Comparison of ENCODE assay signal across 8 mouse cellular contexts in the genomic region with DNA sequence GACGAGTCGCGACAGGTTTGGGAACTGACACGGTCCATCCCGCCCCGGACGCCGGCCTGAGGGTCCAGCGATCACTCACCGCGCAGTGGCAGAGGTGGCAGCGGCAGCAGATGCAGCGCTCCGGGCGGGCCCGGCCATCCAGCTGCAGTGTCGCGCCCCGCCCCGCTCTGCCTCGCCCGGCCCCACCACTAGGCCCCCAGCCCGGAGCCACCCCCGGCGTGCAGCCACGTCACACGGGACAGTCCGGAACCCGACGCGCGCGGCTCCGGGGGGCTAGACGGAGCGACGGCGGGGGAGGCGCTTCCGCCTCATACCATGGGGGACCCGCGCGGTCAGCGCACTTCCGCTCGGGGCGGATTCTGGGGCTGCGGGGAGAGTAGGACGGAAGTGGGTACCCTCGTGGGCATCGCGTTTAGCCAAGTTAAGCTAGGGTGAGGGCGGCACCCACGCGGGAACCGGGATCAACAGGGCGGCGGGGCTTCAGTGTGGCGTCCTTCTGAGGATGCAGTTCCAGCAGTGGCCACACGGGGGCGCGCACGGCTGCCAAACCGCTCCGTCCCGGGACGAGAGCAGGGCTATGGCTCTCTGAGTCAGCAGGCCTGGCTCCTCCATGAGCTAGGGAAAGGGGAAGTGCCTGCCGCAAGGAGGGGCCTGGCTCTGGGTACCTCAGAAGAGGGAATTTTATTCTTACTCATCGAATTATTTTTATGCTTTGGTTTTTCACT. TPM values are rescaled to one million over a fixed set of nuclear protein-coding genes. Genes with fewer than 3 reads are reported as not detected.
A peak's percentile ranks its signal among the peaks of the same experiment; 100 is the strongest.
DNase-seq lines count a peak whose midpoint lies in the region; ATAC-seq and TF ChIP-seq lines count a peak whose summit lies in the region.

A gene (minus strand): TSS at position 342 of the 725 bp plus-strand sequence.

- under 1% methylated on average over 68 of the region's 69 CpGs for WGBS in forebrain, embryonic 15.5 days
- WGBS in lung, adult 2 months = under 1% methylated on average over 69 of the region's 69 CpGs

- no peaks in the 10 kb centered on the region for H3K9me3 ChIP-seq in forebrain, embryonic 15.5 days

- peak; percentile 51 for TF ChIP-seq POLR2A in lung, adult 2 months (IDR thresholded peaks at IDR 0.05; ENCODE audit: borderline replicate concordance, extremely low read depth, low read depth, low read length)

- no peaks in the 10 kb centered on the region for H3K27me3 ChIP-seq in forebrain, embryonic 15.5 days

- H3K4me2 ChIP-seq in forebrain, embryonic 15.5 days (replicated peaks) = peak within 1 kb of the TSS; percentile 58

- TF ChIP-seq CTCF in lung, adult 2 months (IDR thresholded peaks at IDR 0.05; ENCODE audit: insufficient read depth, low read length) = peak; percentile 59

- 0 out of 2 replicates have a peak, but pooled peaks cover 4% of the 10 kb centered on the region for H3K36me3 ChIP-seq in forebrain, embryonic 15.5 days

- H3K27ac ChIP-seq in forebrain, embryonic 15.5 days (replicated peaks) = peak within 1 kb of the TSS; percentile 79

- peak within 1 kb of the TSS; percentile 70 for H3K9ac ChIP-seq in forebrain, embryonic 15.5 days (replicated peaks)

- peak; percentile 98 for ATAC-seq in forebrain, embryonic 15.5 days (replicated peaks)
- ATAC-seq in neutrophil, adult 5-6 weeks (ENCODE audit: extremely low read depth, insufficient number of reproducible peaks, low FRiP score, poor library complexity, severe bottlenecking) = peak; percentile 82

- H3K4me3 ChIP-seq in forebrain, embryonic 15.5 days = peak within 1 kb of the TSS; percentile 74
- H3K4me3 ChIP-seq in lung, adult 2 months (replicated peaks; ENCODE audit: extremely low read depth, low read depth, low read length) = peak within 1 kb of the TSS; percentile 65

- peak; percentile 94 for DNase-seq in ES-CJ7 (ENCODE audit: low read depth, low spot score)
- DNase-seq in cerebellum, adult 11 months = peak; percentile 96
- peak; percentile 95 for DNase-seq in heart, postnatal 25 days (ENCODE audit: low spot score)
- peak; percentile 95 to 97 for DNase-seq in layer of hippocampus, adult 18-20 months (ENCODE audit: low spot score in 2 of 2)
- DNase-seq in lung, adult 2 months = peak; percentile 97
- peak; percentile 93 to 94 for DNase-seq in thymus, adult 18-20 months

- intact Hi-C loops in heart, postnatal 25 days (cut with DNase I) = loop anchor here (1.0 to 5.0 kb wide), 2 partner anchors 31 to 127 kb away; no protein-coding TSS in a partner anchor

- H3K4me1 ChIP-seq in forebrain, embryonic 15.5 days = peaks cover 26% of the 10 kb centered on the region
- H3K4me1 ChIP-seq in lung, adult 2 months (ENCODE audit: control insufficient read depth, insufficient read depth, low read length) = peaks cover 10% of the 10 kb centered on the region

RNA-seq across cellular contexts. Expression of the gene that starts here (rescaled TPM):
- 23.7 and 27.8 TPM in 2 replicates for polyA plus RNA-seq in forebrain, embryonic 15.5 days (2015; fragmentation: Nextera tagmentation; extraction: Ambion mirVana)
- 10 to 100 TPM; 22.9 to 28.2 TPM for total RNA-seq in heart, postnatal 25 days (2021)
- 10 to 100 TPM; 26.2 to 32.7 TPM for total RNA-seq in layer of hippocampus, adult 18-20 months (2021)
- polyA plus RNA-seq in lung, adult 2 months (2012; rRNA removed) = 88.2 and 101 TPM in 2 replicates
- total RNA-seq in neutrophil, adult 5-6 weeks (2017) = 17.0 and 20.4 TPM in 2 replicates

Comparison
In these comparisons a context has a peak if more than half of its experiments do, and no peak if none do; other contexts are left out.
1. Peak in every context shown above with its lines: DNase-seq, ATAC-seq, H3K4me3 ChIP-seq and H3K27ac ChIP-seq.